Mouse (Mus musculus) retina, adult 2 months (tissue): ENCODE measurements around the gene Epb41l3.

Experiments used
- DNase-seq: peaks from one replicate; pipeline ENCODE4 v3.0.0-alpha.2; 2012; ENCODE audit warnings: low read depth, low spot score

Gene Epb41l3

DNA sequence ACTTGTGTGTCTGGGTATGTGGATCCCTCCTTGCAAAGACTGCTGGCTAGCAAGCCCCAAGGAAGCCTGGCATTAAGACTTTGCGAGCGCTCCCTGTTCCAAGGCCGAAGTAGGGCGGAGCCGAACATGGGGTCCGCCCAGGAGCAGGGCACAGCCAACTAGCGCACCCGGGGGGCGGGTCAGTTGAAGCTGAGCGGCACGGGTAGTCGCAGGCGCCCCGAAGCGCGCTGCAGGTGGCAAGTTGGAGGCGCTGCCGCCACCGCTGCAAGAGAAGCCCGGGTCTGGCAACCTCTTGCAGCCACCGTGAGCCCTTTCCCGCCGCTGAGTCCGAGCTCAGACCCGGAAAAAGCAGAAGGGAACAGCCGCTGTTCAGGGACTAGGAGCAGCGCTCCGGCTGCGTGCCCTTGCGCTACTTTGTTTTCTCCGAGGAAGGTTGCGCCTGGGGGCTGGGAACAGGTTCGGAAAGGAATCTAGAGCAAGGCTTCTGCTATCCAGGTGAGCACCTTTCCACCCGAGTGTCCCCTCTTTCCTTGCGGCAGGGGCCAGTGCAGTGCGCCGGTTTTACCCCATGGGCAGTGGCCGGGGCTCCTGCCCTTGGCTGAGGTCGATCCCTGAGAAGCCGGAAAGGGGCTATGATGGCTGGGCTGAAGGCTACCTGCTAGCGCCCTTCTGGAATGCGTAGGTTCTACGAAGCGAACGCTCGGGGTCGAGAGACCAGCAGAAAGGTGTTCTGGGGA lies at the start of gene Epb41l3:
Gene Epb41l3 (plus strand): TSS at position 183 of the 737 bp plus-strand sequence.
- DNase-seq: peak; percentile 73

DNA sequence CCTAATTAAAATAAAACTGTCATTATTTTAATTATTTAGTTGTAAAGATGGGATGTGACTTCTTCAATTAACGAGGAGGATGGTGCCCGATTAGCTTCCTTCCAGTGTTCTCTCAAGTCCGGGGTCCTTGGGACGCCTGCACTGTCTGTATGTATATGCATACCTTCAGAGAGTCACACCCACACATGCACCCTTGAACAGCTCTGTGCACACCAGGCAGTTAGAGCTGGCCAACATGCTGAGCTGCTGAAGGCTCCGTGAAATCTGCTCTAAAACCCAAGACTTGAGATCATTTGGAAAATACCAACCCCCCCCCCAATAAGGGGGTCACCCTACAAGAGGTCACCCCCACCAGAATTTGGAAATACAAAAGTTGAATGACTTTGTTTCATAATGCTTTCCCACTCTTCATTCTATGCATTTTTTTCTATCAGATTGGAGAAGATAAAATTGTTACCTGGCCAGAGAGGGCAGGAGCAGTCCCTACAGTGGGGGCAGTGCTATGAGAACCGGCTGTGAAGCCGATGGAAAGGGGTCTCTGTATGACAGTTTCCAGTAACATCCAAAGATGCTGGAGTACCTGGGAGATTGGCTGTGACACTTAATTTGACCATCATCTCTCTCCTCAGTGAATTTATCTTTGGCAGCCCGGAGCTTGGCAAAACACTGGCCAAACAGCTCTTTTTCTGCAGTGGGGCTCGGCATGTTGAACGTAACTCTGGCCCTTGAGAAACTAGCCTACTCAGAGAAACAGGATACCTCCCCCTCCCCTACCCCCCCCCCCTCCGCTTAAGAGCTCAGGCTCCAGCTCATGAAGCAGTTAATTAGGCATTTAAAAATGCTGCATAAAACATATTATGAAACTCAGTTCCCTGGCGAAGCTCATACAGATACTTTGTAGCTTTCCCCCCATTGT lies 36.5 kb upstream of the Epb41l3 start:
- DNase-seq: no peak

DNA sequence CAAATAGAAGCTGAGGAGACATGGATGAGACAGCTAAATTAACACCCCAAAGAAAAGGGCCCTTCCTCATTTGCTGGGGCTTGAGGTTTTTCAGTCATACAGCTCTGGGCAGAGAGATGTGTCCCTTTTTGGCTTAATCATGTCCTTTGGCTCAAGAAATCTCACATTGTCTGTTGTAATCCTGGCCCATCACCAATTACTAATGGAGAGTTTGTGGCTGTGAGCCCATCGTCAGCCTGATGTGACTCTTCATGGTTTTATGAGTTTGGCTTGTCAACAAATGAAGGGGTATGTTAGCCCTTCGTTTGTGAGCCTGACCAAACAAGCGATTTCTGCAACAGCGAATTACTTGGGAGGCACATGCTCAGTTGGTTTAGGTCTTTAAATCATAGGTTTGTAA lies 34.0 kb upstream of the Epb41l3 start:
- DNase-seq: peak; percentile 13

DNA sequence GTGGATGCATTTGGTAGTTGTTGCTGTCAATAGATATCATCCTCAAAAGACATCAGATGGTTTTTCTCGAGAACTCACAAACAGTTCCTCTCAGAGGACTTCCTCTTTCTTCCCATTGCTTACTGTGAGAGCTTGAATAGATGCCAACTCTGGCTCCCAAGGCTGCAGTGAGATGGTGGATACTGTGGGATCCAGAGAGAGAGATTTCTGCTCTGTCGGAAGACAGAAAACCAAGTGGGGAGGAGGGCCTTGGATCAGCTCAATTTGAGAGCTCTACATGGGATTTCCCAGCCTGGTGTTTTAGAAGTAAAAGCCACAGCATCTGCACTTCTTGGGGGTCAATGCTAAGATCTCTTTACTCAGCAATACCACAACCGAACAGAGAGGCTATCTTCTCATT lies 26.7 kb upstream of the Epb41l3 start:
- DNase-seq: no peak

DNA sequence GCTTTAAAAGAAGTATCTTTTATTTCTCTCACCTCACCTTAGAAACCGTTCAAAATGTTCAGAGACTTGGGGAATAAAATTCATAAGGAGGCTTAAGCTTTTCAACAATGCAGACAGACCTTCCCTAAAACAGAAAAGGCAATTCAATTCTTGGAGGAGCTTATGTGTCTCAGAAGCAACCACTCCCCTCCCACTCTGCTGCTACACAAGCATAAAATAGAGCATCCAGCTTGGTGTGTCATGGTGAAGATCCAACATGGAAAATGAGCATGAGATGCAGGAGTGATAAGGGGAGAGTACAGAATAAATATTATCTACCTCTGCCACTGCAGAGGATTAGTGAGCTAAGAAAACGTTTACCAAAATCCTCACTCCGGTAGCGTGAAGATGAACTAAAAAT lies 21.5 kb upstream of the Epb41l3 start:
- no peak for DNase-seq

DNA sequence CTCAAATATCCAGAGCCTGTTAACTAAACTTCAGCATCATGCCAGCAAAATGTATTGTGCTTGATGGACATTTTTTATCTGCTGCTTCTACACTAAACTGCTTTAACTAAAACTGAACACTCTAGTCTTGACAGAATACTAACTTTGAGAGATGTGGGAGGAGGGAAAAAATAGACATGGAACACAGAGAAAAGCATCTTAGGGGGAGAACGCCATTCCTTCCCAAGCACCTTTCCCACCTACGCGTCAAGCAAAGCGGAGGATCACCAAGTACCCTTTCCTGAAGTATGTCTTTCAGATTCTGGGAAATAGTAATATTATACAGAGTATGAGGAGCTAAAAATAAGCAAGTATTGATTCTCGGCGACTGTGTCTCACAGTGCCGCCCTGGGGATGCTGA lies 15.7 kb upstream of the Epb41l3 start:
- DNase-seq: no peak

DNA sequence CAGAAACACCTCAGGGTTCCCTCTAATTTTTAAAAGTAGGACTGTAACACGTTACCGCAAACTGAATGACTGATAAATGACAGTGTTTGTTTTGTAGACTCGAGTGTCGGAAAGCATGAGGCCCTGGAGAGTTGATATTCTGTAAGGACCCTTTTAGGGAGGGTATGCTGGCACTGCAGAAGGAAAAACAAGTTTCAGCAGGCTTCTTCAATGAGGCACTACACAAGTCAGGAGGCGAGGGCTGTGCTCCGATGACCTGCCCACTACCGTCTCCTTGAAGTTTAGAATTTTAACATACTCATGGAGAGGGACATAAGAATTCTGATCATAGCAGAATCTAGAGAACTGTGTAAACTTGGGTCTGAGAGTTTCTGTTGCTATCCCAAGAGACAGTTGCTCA lies 15.1 kb upstream of the Epb41l3 start:
- no peak for DNase-seq

DNA sequence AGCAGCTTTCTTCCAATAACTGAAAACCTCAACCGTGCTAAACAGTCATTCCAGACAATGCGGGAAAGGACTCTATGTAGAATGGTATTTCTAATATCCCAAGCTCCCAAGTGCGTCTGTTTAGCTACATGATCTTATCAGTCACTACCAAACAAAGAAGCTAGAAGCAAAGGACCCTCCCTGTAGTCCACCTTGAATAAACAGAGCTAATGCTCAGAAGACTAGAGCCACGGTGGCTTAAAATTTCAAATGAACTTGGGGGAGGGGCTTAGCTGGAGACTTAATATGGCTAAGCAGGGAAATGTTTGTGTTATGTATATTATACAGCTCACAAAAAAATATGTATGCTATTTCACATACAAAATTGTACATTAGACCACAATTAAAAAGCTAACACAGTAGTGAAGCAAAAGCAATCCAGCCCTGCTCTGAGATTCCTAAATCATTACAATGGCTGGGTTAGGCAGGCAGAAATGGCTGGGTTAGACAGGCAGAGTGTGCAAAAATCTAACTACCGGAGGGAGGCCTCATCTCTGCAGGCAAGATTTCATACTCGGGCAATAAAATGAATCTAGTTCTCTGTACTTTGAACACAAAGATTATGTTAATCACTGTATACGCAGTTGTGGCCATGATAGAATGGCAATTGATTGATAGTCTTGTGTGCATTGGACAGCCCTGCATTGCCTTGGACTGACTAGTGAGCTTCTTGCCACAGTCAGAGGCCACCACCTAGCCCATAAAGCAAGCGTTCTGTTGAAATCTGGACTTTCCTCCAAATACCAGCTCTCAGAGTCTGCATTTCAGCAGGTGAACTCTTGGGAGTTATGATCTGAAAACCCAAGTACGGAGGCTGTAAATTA lies 13.4 kb upstream of the Epb41l3 start:
- DNase-seq: no peak

DNA sequence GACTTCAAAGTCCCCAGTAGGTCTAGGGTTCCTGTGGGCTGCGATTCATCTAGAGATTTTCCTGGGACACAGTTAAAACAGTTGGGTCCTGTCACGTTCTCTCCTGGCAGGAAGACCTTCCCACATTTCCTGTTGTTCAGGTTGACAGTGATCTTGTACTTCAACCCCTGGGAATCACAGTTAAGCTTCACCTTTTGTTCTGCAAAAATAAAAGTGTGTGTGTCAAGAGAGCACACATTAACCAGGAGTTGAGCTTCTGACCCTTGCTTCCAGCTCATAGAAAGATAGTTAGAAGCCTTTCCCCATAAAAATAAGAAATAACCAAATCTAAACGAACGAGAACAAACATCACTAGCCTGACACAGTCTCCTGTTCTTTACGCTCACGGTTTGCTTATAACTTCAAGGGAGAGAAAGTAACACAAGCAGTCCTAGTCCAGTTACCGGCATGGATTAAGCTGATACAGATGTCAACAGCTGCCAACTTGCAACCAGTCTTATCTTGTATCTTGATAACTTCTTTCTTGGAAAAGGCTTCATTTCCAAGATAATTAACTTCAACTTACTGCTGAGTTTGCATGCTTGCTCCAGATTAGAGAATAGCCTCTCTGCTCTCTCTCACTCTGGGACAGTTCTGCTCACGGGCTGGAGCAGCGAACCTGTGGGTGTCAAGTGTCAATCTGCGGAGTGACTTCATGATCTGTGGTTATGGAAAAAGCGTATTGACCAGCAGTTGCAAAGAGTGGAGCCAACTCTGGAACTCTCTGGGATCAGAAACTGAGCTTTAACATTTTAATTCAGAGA lies 7.3 kb upstream of the Epb41l3 start:
- DNase-seq: no peak

DNA sequence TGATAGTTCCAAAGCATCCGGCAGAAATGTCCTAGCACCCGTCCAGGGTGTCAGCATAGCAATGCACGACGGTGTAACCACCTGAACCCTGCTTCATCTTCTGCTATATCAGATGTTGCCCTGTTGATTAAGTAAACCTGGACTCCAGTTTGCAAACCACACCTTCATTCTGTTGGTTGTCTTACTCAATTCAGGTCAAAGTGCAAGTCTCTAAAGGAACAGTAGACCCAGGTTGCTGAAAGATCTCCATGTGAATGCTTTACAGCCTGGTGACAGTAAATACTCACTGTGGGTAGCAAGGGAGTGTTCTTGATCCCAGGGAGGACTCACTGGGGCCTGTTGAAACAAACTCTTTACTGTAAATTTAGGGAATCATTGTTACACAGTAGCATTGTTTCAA lies 1.4 kb upstream of the Epb41l3 start:
- no peak for DNase-seq

DNA sequence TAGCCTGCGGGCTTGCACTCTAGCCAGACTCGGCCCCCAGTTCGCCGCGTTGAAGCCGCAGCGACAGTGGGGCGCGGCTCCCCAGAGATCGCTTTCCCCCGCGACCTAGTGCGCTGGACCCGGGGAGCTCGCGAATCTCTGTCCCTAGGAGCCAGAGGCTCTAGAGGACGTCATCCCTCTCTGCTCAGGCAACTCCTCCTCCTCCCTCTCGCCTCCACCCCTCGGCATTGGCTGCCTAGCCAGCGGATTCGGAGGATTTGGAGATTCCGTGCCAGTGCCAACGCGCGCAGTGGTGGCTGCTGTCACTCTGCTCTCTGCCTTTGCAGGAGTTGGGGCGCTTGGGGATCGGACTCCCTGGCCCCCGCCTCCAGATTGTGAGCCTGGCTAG lies 749 bp downstream of the Epb41l3 start:
- DNase-seq: peak; percentile 64

DNA sequence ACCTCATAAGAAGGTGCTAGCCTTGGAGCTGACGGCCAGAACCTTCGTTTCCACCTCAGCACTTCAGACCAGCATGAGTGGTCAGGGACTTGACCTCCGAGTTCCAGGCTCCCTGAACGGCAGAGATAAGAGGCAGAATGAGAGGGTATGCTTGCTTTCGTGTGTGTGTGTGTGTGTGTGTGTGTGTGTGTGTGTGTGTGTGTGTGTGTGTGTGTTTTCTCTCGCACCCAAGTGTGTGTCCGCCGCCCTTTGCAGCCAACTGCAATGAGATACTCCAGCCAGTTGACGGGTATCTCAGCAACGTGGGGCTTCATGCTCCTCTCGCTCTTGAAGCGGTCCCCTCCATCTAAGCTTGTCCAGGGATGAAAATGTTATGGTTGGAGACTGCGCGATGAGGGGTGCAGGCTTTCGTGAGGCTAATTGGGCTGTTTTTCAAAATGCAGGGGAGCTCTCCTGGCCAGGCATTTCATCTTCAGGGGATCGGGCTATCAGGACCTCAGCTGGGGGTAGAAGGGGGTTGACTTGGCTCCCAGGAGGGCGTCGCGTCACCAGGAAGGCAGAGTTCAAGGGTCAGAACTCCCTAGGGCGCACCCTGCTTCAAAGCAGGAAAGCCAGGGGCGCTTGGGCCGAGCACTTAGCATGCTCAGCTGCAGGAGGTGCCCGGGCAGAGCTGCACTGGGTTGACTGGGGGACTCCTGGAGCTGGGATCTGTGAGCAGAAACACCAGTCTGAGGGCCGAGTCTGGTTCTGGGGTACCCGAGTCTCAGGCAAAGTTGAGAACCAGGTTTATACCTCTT lies 1.5 kb downstream of the Epb41l3 start:
- no peak for DNase-seq

DNA sequence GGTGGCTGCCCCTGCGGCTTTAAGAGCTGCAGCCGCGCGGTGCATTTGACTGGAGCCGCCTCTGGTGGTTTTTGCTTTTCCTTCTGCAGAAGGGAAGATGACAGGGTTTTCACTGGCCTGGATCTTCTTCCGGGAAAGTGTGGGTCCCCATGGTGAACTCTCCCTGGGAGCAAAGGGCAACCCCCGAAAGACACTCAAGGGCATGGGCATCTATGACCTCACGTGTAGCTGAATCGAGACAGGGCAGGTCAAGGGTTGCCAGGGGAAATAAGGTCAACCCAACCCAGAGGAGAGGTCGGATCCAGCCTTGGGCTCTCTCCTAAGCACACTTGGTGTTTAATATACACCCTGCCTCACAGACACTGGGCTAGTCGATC lies 2.0 kb downstream of the Epb41l3 start:
- no peak for DNase-seq

DNA sequence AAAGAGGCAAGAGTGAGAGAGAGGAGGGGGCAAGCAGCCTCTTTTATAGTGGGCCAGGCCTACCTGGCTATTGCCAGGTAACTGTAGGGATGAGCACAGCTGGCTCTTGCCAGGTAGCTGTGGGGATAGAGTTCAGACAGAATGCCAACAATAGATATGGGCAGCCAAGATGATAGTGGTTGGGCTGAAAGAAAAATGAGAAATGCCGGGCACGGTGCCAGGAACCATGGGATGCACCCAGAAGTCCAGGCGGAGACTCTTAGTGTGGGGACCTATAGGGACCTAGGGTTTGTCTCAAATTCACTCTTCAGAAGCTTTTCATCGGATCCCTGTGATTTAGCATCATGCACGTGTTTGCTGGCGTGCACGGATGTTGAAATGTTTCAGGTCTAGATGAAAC lies 6.8 kb downstream of the Epb41l3 start:
- DNase-seq: no peak

DNA sequence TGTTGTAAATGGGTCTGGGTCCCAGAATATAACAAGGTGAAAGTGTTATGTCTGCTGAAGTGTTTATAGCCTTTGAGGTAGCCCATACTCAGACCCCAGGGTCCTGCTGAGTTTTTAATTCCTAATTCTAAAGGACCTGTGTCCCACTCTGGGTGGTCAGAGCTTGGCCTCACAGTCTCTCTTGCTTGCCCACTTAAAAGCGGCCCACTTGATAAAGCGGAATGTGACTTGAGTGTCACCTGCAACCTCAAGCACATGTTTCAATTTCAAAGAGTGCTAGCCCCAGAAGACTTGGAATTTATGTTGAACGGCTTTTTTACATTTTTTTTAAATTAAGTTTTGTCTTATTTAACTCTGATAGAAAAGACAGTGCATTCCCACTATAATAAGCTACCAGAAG lies 16.1 kb downstream of the Epb41l3 start:
- no peak for DNase-seq

DNA sequence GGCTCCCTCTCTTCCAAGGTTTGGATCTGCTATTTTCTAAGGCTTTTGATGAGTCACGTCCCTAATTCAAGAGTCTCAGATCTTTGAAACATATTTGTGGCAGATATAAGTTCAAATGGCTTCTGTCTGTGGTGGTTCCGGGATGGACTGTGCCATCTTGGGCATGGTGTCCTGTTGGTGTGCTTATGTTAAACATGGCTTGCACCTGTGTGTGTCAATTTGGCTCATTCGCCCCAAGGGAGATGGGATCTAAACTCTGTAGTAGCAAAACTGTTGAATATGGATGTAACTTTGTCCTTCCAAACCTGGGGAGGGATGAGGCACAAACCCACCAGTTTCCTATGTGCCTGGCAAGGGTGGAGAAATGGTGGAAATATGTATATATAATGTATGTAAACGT lies 21.6 kb downstream of the Epb41l3 start:
- DNase-seq: no peak

DNA sequence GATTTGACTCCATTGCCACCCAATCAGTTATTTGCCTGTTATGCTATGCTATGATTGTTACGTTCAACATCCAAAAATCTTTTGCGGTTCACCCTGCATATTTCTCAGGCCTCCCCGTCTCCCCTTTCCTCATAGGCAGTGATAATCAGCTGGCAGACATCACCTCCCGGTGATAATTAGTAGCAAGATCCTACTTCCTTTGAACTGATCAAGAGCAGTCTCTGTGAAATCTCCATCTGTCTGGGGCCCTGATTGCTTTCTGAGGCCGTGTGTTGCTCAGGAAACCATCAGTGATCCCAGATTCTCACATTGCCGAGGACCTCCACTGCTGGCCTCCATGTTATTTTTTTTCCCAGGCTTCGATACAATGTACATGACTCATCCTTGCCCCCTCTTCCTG lies 22.5 kb downstream of the Epb41l3 start:
- no peak for DNase-seq

DNA sequence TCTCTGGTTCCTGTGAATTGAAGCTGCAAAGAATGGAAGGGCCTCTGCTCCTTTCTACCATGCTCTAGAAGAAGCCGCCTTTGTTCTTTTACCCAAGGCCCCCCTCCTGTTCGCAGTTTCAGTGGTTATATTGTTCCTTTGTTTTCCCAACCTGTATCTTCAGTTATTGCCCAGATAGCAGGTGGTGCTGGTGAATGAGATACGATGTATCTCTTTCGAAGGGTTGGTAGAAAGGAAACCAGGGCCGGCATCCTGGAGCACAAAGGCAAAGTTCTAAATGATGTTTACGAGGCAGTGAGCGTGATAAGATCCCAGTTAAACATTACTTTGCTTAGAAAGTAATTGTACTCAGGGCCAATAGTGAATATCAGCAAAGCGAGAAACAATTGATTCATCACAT lies 27.8 kb downstream of the Epb41l3 start:
- DNase-seq: no peak

DNA sequence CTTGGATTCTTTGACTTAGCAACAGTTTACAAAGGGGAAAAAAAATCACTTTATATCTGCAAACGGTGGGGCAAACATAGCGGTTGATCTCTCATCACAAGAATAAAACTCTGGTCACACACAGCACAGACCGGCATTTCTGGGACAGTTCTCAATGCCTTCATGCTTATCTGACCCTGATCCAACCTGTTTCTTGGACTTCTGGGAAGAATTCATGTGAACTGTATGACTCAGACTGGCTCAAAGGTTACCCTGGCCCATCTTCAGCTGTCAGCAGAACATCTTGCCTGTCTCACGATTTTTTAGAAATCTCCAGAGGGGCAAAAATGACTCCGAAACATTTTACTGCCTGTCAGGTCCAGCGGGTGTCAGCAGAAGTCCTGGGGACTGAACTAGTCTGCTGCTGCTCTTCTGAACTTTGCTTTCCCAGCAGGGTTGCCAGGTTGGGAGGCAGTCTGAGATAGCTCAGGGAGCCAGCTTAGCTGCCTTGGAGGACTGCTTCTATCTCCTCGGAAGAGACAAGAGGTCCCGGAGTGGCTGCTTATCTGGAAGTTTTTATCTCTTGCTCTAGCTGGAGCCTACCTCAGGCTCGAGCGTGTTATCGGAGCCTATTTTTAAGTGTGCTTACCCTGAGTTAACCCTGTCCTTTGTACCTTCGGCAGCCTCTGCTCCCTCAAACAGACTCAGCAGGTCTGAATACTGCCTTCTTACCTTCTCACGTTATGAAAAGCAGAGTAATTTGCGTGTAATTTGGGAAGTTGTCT lies 29.7 kb downstream of the Epb41l3 start:
- no peak for DNase-seq
